Mouse (Mus musculus) 3134 (cell line): ENCODE results near the gene 1600014C10Rik.

Source experiments
- DNase-seq: peaks from one replicate; pipeline ENCODE4 v3.0.0-alpha.2; 2011; ENCODE audit warnings: low spot score; ENCODE audit not compliant: insufficient read length; ENCODE audit errors: extremely low read depth

The 1600014C10Rik gene

DNA sequence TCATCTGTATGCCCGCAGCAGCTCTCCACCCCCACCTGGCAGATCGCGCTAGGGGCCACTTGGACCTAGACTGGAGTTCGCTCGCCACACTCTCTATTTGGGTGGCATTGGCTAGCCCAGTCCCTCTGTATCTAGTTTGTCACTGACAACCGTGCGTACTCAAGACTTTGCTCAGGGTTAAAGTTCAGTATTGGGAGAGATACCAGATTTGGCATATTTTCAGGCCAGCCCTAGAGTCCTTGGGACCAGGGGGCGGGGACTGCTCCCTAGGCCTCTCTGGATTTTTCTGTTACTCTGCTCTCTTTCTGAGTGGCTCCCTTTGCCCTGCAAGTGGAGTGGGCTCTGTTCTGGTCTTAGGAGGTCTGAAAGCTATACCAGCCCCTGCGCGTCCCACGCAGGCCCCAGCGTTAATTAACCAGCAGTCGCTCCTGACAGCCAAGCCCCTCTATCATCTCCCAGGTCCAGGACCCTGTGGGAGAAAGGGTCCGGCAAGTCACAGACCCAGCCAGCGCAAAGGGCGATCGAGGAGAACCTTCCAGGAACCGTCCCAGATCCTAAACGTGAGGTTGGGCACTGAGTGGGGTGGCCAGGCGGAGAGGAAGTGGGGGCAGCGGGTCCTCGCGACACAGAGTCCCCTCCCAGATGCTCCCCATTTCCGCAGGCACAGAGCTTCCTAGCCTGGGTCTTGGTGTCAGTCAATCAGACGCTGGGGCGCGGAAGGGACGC lies at the start of gene 1600014C10Rik:
Gene 1600014C10Rik, plus strand, starts transcription at position 256 of the 726 bp plus-strand sequence.
- peak; percentile 59 for DNase-seq

DNA sequence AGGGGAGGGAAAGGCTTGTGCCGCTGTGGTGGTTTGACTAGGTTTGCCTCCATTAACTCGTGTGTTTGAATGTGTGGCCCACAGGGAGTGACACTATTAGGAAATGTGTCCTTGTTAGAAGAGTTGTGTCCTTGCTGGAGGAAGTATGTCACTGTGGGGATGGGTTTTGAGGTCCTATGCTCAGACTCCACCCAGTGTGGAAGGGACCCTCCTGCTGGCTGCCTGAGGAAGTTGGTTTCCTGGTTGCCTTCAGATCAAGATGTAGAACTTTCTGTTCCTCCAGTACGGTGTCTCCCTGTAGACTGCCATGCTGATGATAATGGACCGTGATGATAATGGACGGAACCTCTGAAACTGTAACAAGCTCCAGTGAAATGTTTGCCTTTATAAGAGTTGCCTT lies 48.5 kb upstream of the 1600014C10Rik start:
- no peak for DNase-seq

DNA sequence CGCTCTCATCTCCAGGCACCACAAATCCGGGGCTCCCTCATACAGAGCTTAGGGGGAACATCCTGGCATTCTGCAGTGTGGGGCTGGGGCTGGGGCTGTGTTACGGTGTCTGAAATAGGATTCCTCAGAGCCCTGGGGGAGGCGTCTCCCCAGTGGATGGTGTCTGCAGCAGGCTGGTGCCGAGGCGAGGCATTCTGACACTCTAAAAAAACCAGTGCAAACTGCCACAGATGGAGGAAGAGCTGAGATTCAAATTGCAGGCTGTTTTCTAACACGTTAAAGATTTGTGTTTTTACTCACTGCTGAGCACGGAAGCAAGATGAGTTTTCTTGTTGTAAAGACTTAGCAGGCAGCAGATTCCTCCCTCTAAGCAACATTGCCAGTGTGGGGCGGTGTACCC lies 42.7 kb upstream of the 1600014C10Rik start:
- DNase-seq, result no peak

DNA sequence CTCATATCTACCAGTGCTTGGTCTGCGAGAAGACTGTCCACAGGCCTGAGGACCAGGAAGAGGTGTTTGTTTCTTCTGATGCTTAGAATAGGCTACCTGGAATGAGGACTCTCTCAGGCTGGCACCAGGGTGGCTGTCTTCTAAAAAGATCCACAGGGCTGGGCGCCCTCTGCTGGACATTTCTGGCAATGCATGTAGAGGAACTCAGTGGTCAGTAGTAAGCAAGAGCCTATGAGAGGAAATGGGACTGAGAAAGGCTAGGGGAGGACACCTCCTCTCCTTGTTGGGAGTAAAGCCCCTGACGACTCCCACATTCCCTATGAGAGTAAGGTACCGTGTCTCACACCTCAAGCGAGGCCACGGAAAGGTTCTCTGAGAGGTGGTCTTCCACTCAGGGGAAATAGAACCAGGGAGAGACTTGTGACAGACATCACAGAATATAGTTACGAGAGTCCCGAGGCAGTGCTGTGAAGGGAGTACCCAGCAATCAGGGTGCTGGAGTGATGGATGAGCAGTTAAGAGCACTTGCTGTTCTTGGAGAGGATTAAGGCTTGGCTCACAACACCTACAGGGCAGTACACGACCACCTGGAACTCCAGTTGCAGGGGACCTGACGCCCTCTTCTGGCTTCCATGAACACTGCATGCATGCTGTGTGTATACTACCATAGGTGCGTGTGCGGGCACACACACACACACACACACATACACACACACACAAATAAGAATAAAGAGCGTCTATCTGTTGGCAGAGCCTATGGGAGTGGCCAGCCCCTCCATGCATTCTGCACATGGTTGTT lies 41.1 kb upstream of the 1600014C10Rik start:
- DNase-seq, result peak; percentile 32

GRCm38 (mm10) chr7:38147477-38147876 lies 35.5 kb upstream of the 1600014C10Rik start:
- no peak for DNase-seq

DNA sequence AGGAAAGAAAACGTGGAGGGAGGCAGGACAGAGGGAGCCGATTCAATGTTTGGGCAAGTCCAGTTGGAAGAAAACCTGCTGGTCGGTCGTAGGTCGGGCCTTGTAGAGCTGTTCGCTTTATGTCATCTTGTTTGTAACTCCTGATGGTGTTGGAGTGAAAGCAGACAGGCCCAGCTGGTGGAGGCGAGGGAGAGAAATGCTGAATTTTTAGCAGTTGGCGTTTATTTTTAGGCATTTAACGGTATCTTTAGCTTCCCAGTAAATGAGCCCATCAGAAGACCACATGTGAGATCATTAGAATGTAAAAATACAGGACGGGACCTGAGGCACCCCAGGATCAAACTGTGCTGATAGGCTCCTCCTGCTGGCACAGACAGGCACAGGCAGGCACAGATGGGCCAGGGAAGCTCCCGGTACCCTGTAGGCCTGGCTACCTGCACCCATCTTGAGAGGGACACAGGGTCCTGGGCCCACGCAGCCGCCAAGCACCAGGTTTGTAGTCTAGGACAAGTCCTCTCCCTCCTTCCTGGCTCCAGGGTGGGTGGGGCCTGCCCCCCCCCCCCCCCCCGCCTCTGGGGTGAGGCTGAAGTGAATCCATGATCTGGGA lies 31.2 kb upstream of the 1600014C10Rik start:
- DNase-seq, result no peak

- DNase-seq, result no peak
These were observed 30.4 kb upstream of the 1600014C10Rik start for GRCm38 (mm10) chr7:38152571-38152970.

- no peak for DNase-seq
These were observed 27.2 kb upstream of the 1600014C10Rik start for GRCm38 (mm10) chr7:38155829-38156228.

DNA sequence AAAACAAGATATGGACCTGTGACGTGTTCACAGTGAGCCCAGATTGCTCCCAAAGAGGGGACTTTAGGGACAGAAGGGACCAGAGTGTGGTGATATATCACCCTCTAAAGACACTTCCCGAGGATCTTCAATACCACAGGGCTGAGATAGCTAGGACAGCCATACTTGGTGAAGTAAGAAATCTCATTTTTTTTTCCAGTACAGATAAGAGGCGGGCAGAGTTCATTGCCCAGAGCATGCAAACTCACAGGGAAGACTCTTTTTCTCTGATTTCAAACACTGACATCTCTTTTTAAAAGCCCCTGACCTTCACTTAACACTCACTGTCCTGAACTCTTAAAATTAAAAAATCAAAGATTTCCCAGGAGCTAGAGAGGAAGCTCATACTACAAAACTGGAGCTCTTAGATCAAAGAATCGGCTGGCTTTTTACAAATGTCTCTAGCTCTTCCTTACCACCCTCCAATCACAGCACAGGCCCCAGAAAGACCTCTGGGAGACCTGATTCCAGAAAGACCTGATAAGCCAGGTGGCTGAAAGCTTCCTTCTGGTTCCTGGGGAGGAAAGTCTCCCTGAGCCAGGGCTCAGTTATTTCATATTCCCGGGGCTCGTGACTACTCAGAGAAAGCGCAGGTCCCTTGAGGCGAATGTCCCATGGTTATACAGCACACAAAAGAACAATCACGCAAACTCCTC lies 24.1 kb upstream of the 1600014C10Rik start:
- DNase-seq, result no peak

DNA sequence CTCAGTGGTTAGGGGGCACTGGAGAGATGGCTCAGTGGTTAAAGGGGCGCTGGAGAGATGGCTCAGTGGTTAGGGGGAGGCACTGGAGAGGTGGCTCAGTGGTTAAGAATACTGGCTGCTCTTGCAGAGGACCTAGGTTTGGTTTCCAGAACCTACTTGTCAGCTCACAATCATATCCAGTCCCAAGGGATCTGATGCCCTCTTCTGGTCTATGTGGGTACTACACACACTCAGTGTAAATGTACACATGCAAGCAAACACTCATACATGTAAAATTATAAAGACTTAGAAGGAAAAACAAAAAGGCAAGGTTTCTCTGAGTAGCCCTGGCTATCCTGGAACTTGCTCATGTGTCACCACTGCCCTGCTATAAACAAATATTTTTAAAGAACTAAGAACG lies 21.6 kb upstream of the 1600014C10Rik start:
- no peak for DNase-seq

DNA sequence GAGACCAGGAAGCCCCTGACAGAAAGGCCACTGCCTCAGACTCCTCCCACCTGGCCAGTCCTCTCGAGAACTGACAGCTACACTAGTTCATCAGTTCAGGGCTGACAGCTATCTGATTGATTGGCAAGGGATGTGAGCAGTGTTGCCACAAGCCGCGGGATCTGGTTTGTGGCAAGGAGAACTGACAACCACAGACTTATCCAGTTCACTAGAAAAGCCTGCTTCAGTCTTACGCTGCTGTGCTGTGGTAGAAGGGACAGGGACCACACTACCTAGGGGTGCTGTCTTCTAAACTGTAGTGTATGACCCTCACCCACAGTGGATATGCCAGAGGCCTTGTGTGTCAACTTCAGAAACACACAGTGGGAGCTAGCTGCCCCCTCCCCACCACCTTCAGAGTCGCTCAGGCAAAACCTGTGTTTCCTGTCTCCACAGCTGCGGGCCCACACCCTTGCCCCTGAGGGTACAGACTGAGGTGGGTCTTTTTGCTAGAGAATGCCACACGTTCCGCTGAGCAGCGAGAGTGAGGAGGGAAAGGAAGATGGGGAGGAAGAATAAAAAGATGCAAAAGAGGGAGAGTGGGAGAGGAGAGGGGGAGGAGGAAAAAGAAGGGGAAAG lies 19.5 kb upstream of the 1600014C10Rik start:
- DNase-seq, result no peak

DNA sequence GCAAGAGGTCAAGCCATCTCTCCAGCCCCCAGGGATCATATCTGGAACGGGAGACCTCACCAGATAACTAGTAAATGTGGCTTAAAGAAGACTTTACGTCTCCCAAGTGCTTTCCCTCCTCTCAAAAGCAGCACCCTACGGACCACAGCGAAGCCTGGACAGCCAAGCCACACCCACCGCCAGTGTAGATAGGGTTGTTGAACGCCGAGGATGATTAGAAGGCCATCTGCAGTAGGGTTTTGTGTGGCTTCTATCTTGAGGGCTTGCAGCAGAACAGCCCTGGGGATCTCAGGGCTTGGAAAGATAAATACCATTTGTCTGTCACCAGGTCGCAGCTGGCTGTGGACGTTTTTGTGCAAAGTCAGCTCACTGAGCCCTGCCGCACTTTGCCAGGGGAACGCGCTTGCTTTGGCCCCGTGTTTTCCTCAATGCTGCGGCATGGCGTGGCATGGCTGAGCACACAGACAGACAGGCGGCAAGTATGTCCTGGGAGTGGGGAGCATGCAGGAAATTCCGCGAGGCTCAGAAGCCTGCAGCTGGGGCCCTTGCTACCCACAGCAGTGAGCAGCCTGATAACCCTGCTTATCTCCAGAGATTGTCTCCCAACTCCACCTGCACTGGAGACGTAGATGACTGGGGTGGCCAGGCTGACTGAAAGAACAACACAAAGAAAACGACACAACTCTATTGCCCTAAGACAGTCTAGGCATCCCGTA lies 15.9 kb upstream of the 1600014C10Rik start:
- DNase-seq, result no peak

- no peak for DNase-seq
These were observed 15.3 kb upstream of the 1600014C10Rik start for GRCm38 (mm10) chr7:38167724-38168141.

- no peak for DNase-seq
These were observed 9.1 kb upstream of the 1600014C10Rik start for GRCm38 (mm10) chr7:38173871-38174270.

DNA sequence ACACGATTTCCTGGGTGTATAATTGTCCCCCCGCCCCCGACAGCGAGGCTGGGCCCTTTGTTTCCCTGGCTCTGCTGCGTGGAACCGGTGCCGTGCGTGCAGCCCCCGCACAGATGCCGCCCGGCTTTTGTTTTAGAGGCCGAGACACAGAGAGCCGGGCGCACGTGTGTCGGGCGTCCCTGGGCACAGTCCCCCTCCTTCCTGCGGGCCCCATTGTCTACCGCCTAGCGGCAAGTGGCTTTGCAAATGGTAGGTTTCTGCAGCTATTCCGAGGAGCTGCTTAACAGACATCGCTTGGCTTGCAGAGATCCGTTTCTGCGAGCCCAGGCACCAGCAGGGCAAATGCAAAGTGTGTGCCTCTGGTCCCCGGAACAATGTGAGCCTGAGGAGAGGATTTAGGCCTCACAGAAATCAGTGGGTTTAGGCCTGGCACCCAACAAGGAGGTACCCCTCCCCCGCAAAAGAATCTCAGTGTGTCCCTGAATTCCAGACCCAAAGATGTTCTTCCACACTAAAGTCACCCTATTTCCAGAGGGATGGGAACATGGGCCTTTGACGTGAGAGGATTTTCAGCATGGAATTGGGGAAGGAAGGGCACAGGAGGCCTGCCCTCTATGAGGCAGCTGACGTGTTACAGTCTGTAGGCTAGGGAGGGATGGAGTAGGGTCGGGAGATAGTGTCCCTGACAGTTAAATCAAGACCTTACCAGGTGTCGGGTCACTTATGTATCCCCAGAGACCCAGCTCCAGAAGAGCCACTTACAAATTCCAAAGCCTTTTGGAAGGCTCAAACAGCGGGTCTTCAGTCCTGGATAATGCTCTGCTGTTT lies 8.5 kb upstream of the 1600014C10Rik start:
- DNase-seq, result no peak

DNA sequence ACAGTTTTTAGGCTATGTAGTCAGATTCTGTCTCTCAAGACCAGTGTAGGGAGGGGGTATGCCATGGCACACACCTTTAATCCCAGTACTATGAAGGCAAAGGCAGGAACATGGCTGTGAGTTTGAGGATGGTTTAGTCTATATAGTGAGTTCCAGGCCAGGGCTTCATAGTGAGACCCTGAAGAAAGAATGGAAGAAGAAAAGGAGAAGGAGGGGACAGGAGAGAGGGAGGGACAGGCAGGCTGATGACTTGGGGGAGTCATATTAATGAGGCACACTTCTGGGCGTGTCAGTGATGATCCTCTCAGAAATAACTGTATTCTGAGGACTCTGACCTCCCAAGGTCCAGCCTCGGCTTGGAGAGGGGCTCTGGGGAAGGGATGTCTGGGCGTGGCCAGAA lies 7.0 kb upstream of the 1600014C10Rik start:
- no peak for DNase-seq

- DNase-seq, result no peak
These were observed 3.1 kb upstream of the 1600014C10Rik start for GRCm38 (mm10) chr7:38179896-38180295.

DNA sequence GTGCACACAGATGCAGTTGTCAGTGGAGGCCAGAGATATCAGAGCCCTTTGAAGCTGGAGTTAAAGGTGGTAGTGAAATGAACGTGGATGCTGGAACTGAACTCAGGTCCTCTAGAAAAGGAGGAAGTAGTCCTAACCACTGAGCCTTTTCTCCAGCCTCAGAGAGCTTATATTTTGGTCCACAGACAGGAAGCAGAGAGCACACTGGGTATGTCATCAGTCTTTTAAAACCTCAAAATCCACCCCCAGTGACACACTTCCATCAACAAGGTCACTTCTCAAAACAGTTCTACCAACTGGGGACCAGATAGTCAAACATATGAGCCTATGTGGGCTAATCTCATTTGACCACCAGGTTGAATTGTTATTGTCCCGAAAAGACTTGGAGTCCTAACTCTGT lies 1.7 kb upstream of the 1600014C10Rik start:
- DNase-seq, result no peak

DNA sequence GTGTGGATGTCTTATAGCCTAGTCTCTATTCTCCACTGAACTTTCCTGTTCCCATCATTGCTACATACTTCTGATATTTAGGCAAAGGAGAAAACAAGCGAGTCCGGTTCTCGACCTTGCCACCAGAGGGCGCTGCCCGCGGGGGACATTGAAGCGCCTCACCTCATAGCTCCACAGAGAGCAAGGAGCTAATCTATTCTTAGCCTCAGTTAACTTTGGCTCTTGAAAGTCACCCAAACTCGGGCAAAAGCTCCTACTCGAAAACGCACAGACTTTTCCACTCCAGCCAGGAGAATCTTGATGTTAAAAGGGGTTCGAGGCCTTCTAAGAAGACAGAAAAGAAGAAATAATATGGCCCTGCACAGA lies 438 bp upstream of the 1600014C10Rik start:
- peak; percentile 79 for DNase-seq
